Mouse (Mus musculus) frontal cortex, adult (tissue): Measurements from ENCODE around the gene Rpe65.

Experiments
- ATAC-seq: cut with Nextera tagmentation; 2 replicates; pipeline ENCODE4 v1.9.2; 2017; ENCODE audit warnings: mild to moderate bottlenecking, moderate library complexity, mixed read lengths; ENCODE audit not compliant: low TSS enrichment

Rpe65 gene

DNA sequence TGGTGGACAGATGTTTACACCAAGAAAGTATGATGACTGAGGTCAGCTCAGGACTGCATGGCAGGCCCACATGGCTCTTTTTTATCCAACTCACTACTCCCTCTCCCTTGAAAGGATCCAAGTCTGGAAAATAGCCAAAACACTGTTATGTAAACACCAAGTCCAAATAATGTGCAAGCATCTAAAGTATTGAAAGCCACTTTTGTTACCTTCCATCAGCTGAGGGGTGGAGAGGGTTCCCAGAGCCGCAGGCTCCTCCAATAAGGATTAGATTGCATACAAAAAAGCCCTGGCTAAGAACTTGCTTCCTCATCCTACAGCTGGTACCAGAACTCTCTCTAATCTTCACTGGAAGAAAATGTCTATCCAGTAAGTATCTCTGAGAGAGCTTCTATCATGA is at the start of gene Rpe65:
TSS of gene Rpe65 (plus strand) at position 301 of the 400 bp plus-strand sequence.
- no peak for ATAC-seq

DNA sequence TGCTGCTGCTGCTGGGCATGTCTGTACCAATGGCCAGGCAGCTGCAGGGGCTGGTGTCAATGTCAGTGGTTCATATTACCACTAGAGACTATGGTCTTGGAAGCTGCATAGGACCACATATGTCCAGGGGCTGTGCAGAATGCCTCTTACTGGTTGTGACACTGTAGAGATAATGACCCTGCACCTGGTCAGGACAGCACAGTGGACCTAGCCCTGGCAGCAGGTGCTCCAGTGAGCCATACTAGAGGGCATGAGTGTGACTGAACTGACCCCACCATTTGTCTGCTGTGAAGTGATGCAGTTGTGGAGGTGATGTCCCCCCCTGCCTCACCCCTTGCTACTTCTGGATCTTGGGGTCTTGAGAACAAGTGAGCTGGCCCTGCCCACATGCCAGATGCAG is 48.8 kb upstream of the Rpe65 start:
- no peak for ATAC-seq

DNA sequence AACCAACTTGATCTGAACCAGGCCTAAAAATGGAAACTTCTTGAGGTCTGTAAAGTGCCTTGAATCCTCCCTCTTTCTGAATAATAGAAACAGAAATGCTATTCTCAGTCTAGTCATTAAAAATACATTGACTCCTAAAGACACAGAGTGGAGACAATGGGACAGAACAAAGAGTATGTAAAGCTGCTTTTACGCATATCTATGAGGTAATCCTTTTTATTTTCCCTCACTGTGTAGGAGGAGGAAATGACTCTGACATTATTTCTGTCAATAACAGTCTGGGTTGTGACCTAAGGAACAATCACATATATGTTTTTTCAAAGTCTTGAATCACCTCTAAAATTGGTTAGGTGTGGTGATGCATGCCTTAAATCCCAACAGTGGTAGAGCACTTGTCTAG is 16.0 kb downstream of the Rpe65 start:
- no peak for ATAC-seq

DNA sequence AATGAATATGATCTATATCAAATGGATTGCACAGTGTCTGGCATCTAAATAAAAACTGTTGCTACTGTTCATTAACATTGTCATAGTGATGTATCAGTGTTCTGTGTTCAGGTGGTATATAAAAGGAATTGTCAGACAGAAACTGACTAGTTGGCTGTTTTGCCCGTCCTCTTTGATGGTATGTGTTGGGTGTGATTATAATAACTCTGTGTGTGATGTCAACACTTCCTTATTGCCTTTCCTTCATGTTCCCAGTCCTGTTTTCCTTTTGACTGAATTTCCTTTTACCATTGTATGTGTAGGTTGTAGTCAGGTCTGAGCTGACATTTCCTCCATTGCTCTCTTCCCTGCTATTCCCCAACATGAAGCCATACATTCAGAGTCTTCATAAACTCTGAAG is 22.1 kb downstream of the Rpe65 start:
- no peak for ATAC-seq

DNA sequence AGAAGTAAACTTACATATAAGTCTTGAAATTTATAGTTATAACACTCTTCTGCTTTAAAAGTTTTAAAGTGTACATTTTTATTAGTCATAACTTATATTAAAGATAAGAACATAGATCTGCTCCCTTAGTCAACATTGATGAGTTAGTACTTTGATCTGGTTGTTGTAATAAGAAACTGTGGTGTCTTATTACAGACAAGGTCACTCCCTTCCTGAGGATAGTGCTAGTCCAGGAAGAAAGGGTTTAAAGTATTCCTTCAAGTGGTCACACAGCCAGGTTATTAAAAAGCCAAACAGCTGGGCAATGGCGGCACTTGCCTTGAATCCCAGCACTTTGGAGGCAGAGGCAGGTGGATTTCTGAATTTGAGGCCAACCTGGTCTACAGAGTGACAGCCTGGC is 25.0 kb downstream of the Rpe65 start:
- no peak for ATAC-seq

DNA sequence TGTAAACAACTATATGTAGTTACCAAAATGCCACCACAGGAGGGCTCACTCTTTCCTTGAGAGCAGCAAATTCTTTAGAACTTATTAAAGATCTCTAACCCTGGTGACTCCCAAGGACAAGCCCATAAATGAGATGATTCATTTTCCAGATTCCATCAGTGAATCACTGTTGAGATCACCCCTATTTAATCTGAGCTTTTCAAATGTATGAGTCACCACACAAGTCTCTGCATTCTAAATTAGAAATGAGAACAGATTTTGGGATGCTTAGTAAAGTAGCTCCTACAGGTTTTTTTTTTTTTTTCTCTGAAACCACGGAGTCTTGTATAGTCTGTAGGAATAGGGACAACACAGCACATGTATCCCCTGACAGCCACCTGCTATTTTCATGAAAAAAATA is 61.8 kb downstream of the Rpe65 start:
- ATAC-seq = peak; percentile 96

DNA sequence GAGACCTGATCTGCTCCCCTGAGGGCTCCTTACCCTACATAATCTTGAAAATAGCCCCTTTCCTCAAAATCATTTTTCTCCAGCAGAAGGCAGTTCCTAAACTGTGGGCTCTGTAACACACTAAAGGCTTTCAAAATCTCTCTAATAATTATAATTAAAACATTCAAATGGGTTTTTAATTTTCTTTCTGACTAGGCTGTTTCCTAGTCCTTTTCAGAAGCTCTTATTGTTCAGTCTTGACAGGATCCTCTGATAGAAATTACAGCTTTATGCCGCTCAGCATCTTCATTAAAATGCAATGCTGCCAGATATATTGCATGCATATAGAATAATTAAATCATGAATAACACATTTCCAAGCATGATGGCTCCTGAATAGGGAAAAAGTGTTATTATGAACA is 64.4 kb downstream of the Rpe65 start:
- ATAC-seq = no peak
